Mouse (Mus musculus) brain, adult 2 months (tissue): ENCODE results near the gene Ddx19a.
"Not testable (repeated sequence)": the region's sequence is repeated elsewhere in the genome, so short reads cannot be mapped to it uniquely, and the experiment has no call there.

ENCODE experiments used
- DNase-seq: peaks from one replicate; pipeline ENCODE4 v3.0.0; 2011; ENCODE audit warnings: low read depth, low spot score

Gene Ddx19a

DNA sequence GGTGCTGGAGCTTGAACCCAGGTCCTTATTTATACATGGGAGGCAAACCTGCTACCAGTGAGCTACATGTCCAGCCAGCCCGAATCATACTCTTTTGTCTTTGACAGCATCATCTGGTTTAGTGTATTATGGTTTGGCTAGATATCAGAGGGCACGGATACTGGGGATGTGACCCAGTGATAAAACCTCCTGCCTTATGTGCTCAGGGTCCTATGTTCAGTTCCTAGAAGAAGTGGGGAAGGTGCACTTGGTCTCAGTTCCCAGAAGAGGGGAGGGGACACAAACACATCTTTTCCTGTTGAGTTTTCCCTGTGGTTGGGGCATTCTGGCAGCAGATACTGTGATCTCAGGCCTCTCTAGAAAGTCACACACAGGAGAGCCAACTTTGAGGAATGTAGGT is 64.3 kb downstream of the Ddx19a start:
- DNase-seq = no peak

DNA sequence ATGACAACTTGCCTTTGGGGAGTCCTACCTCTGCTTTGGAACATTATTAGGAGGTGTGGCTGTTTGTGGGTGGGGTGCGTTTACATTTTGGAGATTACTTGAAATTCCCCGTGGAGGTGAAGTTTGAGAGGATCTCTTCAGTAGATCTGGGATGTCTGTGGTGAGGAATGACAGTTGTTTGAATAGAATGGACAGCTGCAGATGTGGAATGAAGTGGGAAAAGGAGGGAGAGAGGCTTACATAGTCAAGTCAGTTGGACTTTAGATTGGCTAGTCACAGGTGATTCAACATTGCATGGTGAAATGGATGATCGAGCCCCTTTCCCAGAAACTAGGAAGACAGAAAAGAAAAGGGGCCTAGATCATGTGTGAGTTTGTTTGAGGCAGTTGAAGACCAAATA is 65.2 kb downstream of the Ddx19a start:
- DNase-seq = no peak

DNA sequence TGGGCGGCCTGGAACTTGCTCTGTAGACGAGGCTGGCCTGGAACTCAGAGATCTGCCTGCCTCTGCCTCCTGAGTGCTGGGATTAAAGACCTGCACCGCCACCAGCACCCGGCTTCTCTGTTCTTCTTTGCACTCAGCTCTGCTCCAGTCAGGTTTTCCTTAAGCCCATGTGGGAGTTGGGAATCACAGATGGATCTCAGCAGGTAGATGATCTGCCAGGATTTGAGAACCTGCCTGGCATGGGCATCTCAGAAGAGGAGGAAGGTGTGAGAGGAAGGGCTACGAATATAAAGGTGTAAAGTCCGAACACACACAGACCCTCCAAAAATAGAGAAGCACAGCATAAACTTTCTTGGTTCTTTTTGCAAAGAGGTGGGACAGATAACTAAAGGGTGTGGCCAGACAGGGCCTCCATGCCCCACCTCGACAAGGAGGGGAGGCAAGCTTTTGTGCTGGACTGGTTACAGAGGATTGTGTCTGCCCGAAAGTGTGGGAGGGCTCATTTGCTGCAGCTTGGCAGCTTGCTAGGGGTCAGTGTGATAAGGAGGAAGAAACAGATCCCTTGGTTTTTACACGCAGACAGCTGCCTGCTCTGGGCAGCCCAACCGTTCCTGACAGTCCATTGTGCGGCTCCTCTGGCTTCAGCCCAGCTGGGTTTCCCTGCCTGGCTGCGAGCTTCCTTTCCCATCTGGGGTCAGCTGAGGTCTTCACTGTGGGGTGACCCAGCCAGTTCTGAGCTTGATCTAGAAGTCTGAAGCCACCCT is 66.2 kb downstream of the Ddx19a start:
- DNase-seq = peak; percentile 94

DNA sequence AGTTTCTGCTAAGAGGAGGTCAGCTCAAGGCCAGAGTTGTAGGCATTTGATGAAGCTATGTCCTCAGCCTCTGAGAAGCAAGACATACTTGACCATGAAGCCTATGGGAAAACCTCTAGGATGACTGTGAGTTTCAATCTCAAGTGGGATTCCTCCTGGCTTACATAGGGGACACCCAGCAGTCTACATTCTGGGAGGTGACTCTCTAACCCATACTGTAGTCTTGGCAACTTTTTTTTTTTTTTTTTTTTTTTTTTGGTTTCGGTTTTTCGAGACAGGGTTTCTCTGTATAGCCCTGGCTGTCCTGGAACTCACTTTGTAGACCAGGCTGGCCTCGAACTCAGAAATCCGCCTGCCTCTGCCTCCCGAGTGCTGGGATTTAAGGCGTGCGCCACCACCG is 67.9 kb downstream of the Ddx19a start:
- not testable (repeated sequence) for DNase-seq

DNA sequence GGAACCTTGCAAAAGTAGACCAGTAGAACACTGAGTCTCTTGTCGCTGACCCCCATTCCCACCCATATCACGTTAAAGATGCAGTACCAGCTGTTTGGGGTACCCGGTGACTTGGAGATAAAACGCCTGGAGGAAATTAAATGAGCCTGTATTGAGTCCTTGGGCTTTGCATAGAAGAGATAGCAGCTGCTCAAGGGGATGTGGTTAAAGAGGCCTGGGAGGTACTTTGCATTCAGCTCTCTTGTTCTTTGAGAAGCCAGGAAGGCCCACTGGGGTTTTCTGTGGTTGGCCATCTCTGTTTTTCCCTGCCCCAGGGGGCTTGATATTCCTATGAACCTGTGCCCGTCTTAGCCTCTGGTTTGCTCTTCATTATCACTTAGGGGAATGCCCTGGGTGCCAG is 68.5 kb downstream of the Ddx19a start:
- DNase-seq = no peak

DNA sequence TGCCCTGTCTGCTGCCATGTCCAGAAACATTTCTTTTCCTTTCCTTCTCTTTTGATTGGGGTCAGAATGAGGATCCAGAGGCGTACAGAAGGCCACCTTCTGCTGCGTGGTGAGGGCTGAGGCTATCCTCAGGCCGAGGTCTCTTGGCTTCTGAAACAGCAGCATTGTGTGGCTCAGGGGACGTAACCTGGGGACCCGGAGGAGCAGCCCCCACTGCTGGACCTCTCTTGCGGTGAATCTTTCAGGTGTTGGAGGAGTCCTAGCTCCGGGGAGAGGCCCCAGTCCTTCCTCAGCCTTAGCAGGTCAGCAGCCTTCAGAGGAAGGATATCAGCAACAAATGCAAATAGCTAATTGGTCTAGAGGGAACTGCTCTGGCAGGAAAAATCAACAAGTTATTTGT is 69.2 kb downstream of the Ddx19a start:
- DNase-seq = no peak

DNA sequence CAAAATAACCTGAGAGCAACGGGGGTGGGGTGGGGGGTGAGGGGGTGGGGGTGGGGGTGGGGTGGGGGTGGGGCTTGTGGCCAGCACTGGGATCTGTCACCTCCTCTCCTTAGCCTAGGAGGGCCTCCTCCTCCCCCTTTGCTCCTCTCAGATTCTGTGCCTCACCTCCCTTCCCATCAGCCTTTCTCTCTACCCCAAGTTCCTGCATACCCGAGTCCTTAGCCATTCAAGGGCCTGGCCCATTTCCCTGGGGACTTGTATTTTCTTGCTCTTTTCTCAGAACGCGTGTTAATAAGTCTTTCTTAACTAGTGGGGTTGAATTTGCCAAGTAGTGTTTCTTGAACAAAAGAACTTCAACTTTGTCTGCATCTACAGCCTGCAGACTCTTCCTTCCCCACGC is 70.9 kb downstream of the Ddx19a start:
- DNase-seq = no peak

DNA sequence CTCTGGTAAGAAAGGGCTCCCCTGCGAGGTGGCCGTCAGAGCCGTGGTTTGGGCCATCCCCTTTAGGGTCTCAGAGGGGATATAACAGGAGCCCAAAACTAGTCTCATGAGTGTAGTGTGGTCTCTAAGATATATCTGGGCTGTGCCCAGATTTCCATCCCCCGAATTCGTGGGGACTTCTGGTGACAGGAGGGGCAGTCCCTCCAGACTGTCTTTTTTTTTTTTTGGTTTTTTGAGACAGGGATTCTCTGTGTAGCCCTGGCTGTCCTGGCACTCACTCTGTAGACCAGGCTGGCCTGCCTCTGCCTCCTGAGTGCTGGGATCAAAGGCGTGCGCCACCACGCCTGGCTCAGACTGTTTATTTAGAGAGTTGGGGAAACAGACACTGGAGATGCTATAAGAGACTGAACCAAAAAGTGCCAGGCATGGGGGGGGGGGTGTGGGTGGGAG is 71.9 kb downstream of the Ddx19a start:
- DNase-seq = no peak
